Mouse (Mus musculus) ES-E14 (cell line): ENCODE data around the gene Epha4. TPM values are rescaled to one million over a fixed set of nuclear protein-coding genes. Genes with fewer than 3 reads are reported as not detected.

ENCODE experiments used
- DNase-seq: peaks from one replicate; pipeline ENCODE4 v3.0.0-alpha.2; 2013; ENCODE audit warnings: low read depth, low spot score
- H3K27ac ChIP-seq: 2 replicates; pipeline ENCODE4 v1.5.1; 2012; ENCODE audit warnings: low read depth, mild to moderate bottlenecking, low read length, moderate library complexity, mixed read lengths; ENCODE audit not compliant: poor library complexity, insufficient read depth, severe bottlenecking
- H3K36me3 ChIP-seq: 2 replicates; pipeline ENCODE4 v1.6.1; 2012; ENCODE audit warnings: mild to moderate bottlenecking, low read length, moderate library complexity, mixed read lengths; ENCODE audit not compliant: control insufficient read depth, poor library complexity, insufficient read depth, severe bottlenecking
- H3K4me1 ChIP-seq, 2 experiments: fragments of 150-350 bp in 1 of 2; sonication (generic) in 1 of 2; 2 replicates each; pipeline ENCODE4 v1.6.1; 2012; ENCODE audit warnings: low read length in 2 of 2, mild to moderate bottlenecking in 1 of 2, mixed read lengths in 1 of 2; ENCODE audit not compliant: control insufficient read depth in 2 of 2, insufficient read depth in 2 of 2, poor library complexity in 1 of 2
- H3K4me3 ChIP-seq, 2 experiments: fragments of 150-350 bp in 1 of 2; sonication (generic) in 1 of 2; 2 replicates each; pipeline ENCODE4 v1.5.1; 2012; ENCODE audit warnings: low read length in 2 of 2, low read depth in 1 of 2, mild to moderate bottlenecking in 1 of 2, mixed read lengths in 1 of 2; ENCODE audit not compliant: insufficient read depth in 1 of 2, poor library complexity in 1 of 2, severe bottlenecking in 1 of 2
- H3K9ac ChIP-seq: 2 replicates; pipeline ENCODE4 v1.6.1; 2012; ENCODE audit warnings: low read depth, mild to moderate bottlenecking, low read length, mixed read lengths; ENCODE audit not compliant: poor library complexity, insufficient read depth, severe bottlenecking
- H3K9me3 ChIP-seq: fragments of 150-350 bp; sonication (generic); 2 replicates; pipeline ENCODE4 v1.6.1; 2012; ENCODE audit warnings: low read depth, mild to moderate bottlenecking, low read length; ENCODE audit not compliant: control insufficient read depth, insufficient read depth
- CHD2 ChIP-seq: IDR thresholded peaks from 2 replicates; pipeline ENCODE4 v1.6.1; 2014; ENCODE audit warnings: mild to moderate bottlenecking, low read depth, low read length, inconsistent platforms
- HCFC1 ChIP-seq: IDR thresholded peaks from 2 replicates; pipeline ENCODE4 v1.6.1; 2012; ENCODE audit warnings: low read length, inconsistent platforms, borderline replicate concordance; ENCODE audit not compliant: insufficient read depth
- MAFK ChIP-seq: IDR thresholded peaks from 2 replicates; pipeline ENCODE4 v1.6.1; 2014; ENCODE audit warnings: mild to moderate bottlenecking, low read depth, low read length, inconsistent platforms; ENCODE audit not compliant: insufficient read depth
- ZC3H11A ChIP-seq: IDR thresholded peaks from 2 replicates; pipeline ENCODE4 v1.6.1; 2012; ENCODE audit warnings: low read depth, mild to moderate bottlenecking, inconsistent platforms, low read length, borderline replicate concordance
- ZNF384 ChIP-seq: IDR thresholded peaks from 2 replicates; pipeline ENCODE4 v1.6.1; 2012; ENCODE audit warnings: low read depth, low read length, inconsistent platforms
- in situ Hi-C, 2 experiments: fragments of 600-800 bp; cut with MboI; formaldehyde crosslinking; loops; one replicate each; pipeline ENCODE4 v1.15.1; 2025; ENCODE audit warnings: low sequenced_read_pairs in 2 of 2, inconsistent platforms in 1 of 2; ENCODE audit not compliant: unreplicated experiment in 2 of 2
- total RNA-seq: library from RNA; depleted of rRNA; stranded (reverse); fragments of 300-350 nt; gene quantifications from 2 replicates; pipeline ENCODE4 v1.2.3, GENCODE M21; 2012

Epha4 gene
- total RNA-seq, 1 experiment: 99.7 TPM

GRCm38 (mm10) chr1:77407417-77407816 lies 107.5 kb downstream of the Epha4 start:
- no peak overlapping the region for H3K27ac ChIP-seq
- DNase-seq: no peak
- no peaks in the 10 kb centered on the region for H3K9me3 ChIP-seq
- no peak for TF ChIP-seq CHD2
- TF ChIP-seq ZC3H11A: no peak
- TF ChIP-seq HCFC1: no peak
- no peak for TF ChIP-seq MAFK
- no peak for TF ChIP-seq ZNF384
- H3K4me1 ChIP-seq: peaks cover 2 to 4% of the 10 kb centered on the region in 2 experiments; a peak in 1 of 4 replicates
- no peak overlapping the region for H3K4me3 ChIP-seq
- in situ Hi-C loops: no loop called here
- H3K9ac ChIP-seq: no peak overlapping the region
- H3K36me3 ChIP-seq: peaks cover 2% of the 10 kb centered on the region; the same call in 1 of the 2 replicates

- DNase-seq: no peak
- Histone ChIP-seq H3K9ac (no peak overlapping the region), H3K27ac (no peak overlapping the region), H3K4me3 (no peak overlapping the region), H3K36me3 (no peaks in the 10 kb centered on the region; the same call in 1 of the 2 replicates), H3K9me3 (no peaks in the 10 kb centered on the region), H3K4me1 (peaks cover 2% of the 10 kb centered on the region in 2 experiments; a peak in 1 of 4 replicates)
- in situ Hi-C loops: no loop called here
- TF ChIP-seq HCFC1: no peak
These were observed 108.3 kb downstream of the Epha4 start for GRCm38 (mm10) chr1:77406631-77407030.

- no peaks in the 10 kb centered on the region; the same call in 1 of the 2 replicates for H3K36me3 ChIP-seq
- H3K9ac ChIP-seq: no peak overlapping the region
- no peak overlapping the region for H3K27ac ChIP-seq
- no peaks in the 10 kb centered on the region for H3K9me3 ChIP-seq
- DNase-seq: no peak
- no peak overlapping the region for H3K4me3 ChIP-seq
- 0 out of 4 replicates have a peak, but pooled peaks cover 0 to 2% of the 10 kb centered on the region in 2 experiments for H3K4me1 ChIP-seq
- no peak for TF ChIP-seq HCFC1
- TF ChIP-seq ZNF384: no peak
- TF ChIP-seq MAFK: no peak
- TF ChIP-seq CHD2: no peak
- no peak for TF ChIP-seq ZC3H11A
- in situ Hi-C loops: no loop called here
These were observed 110.4 kb downstream of the Epha4 start for GRCm38 (mm10) chr1:77404537-77404936.

- 0 out of 4 replicates have a peak, but pooled peaks cover 0 to 2% of the 10 kb centered on the region in 2 experiments for H3K4me1 ChIP-seq
- TF ChIP-seq HCFC1 (no peak), CHD2 (no peak), ZC3H11A (no peak)
- H3K27ac ChIP-seq: no peak overlapping the region
- H3K9me3 ChIP-seq: no peaks in the 10 kb centered on the region
- no peak overlapping the region for H3K9ac ChIP-seq
- peaks cover 4% of the 10 kb centered on the region for H3K36me3 ChIP-seq
- DNase-seq: no peak
- in situ Hi-C loops: no loop called here
- H3K4me3 ChIP-seq: no peak overlapping the region
These were observed 111.9 kb downstream of the Epha4 start for GRCm38 (mm10) chr1:77402942-77403341.

GRCm38 (mm10) chr1:77401465-77401864 lies 113.4 kb downstream of the Epha4 start:
- no peak for DNase-seq
- peaks cover 7% of the 10 kb centered on the region for H3K36me3 ChIP-seq
- no peak overlapping the region for H3K9ac ChIP-seq
- no peak for TF ChIP-seq CHD2
- no peak for TF ChIP-seq HCFC1
- TF ChIP-seq MAFK: no peak
- TF ChIP-seq ZC3H11A: no peak
- TF ChIP-seq ZNF384: no peak
- no peak overlapping the region for H3K27ac ChIP-seq
- no peak overlapping the region for H3K4me3 ChIP-seq
- H3K9me3 ChIP-seq: no peaks in the 10 kb centered on the region
- in situ Hi-C loops: no loop called here
- no peaks in the 10 kb centered on the region for H3K4me1 ChIP-seq
